Mouse (Mus musculus) lung, embryonic 16.5 days (tissue): ENCODE measurements at regions not wholly inside any gene's neighbourhood (a gene's known extent, or its start where the extent isn't known, plus 50 kb on each side); places are given as distances from the start of the nearest gene placed in this dataset.

ENCODE experiments used
- ATAC-seq: fragments of 200-750 bp; cut with Nextera tagmentation; 2 replicates; pipeline ENCODE4 v1.8.0; 2017; ENCODE audit warnings: low read depth, mild to moderate bottlenecking, moderate library complexity
- H3K27ac ChIP-seq: fragments of 300-500 bp; sonication (generic); 2 replicates; pipeline ENCODE4 v1.5.1; 2014; ENCODE audit warnings: mild to moderate bottlenecking, control low read depth, low read length
- H3K27me3 ChIP-seq: fragments of 300-500 bp; sonication (generic); 2 replicates; pipeline ENCODE4 v1.6.1; 2014; ENCODE audit warnings: low read depth, low read length, mixed read lengths; ENCODE audit not compliant: control insufficient read depth, insufficient read depth
- H3K36me3 ChIP-seq: fragments of 300-500 bp; sonication (generic); 2 replicates; pipeline ENCODE4 v1.6.1; 2014; ENCODE audit warnings: low read length; ENCODE audit not compliant: control insufficient read depth, insufficient read depth
- H3K4me1 ChIP-seq: fragments of 300-500 bp; sonication (generic); replicated peaks from 2 replicates; pipeline ENCODE4 v1.6.1; 2014; ENCODE audit warnings: low read length, mixed read lengths; ENCODE audit not compliant: control insufficient read depth, insufficient read depth
- H3K4me2 ChIP-seq: fragments of 300-500 bp; sonication (generic); 2 replicates; pipeline ENCODE4 v1.6.1; 2014; ENCODE audit warnings: low read depth, low read length, control low read depth
- H3K4me3 ChIP-seq: fragments of 300-500 bp; sonication (generic); 2 replicates; pipeline ENCODE4 v1.5.1; 2014; ENCODE audit warnings: mild to moderate bottlenecking, low read length, control low read depth
- H3K9ac ChIP-seq: fragments of 300-500 bp; sonication (generic); 2 replicates; pipeline ENCODE4 v1.6.1; 2014; ENCODE audit warnings: low read length, control low read depth
- H3K9me3 ChIP-seq: fragments of 300-500 bp; sonication (generic); 2 replicates; pipeline ENCODE4 v1.6.1; 2016; ENCODE audit warnings: low read length; ENCODE audit not compliant: control insufficient read depth
- WGBS: fragments of 180-500 bp; shearing (Covaris S2); extraction: QIAGEN DNeasy Blood & Tissue Kit; methylation state at CpG from one replicate; pipeline ENCODE4 v1.1.7; 2014; 5-methylcytosine and 5-hydroxymethylcytosine counted together

DNA sequence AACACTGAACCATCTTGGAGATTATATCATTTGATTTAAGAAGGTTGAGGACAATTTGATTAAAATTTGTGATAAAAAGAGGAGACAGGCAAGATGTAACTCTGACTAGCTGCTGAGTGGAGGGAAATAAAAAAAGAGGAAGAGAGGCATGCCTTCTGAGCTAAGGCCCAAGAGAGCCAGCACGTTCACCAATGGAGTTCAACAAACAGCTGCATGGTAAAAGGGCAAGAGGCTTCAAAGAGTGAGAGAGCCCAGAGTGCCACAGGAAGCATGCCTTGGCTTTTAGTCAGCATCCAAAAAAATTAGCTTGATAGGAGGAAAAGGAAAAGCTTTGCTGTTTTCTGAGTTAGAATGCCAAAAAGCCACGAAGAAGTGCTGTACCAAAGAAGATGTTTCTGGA, 103.0 kb upstream of the Zbtb20 start:
- no peak overlapping the region for H3K9ac ChIP-seq
- H3K9me3 ChIP-seq = no peaks in the 10 kb centered on the region
- H3K4me3 ChIP-seq = no peak overlapping the region
- no peak overlapping the region for H3K4me2 ChIP-seq
- no peak overlapping the region for H3K27ac ChIP-seq
- 31% methylated on average over 2 of the region's 2 CpGs for WGBS
- H3K4me1 ChIP-seq = no peaks in the 10 kb centered on the region
- no peak for ATAC-seq
- H3K27me3 ChIP-seq = no peaks in the 10 kb centered on the region
- H3K36me3 ChIP-seq = no peaks in the 10 kb centered on the region

DNA sequence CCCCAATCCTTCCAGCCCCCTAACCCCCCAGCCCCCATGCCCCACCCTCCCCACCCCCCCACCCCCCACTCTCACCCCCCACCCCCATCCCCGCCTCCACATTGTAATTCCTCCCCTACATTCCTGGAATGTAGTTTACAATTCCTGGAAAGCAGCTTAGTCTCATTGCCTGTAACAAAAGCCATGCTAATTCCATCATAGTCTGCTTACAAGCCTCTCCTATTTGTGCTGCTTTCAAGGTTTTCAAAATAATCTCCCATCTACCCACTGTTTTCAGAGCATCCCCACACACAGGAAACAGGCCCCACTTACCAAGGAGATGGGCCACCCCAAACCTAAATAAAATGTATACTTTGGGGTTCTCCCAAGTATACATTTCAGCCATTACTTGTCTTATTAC, 105.5 kb upstream of the Zbtb20 start:
- H3K9me3 ChIP-seq = no peaks in the 10 kb centered on the region
- H3K9ac ChIP-seq = no peak overlapping the region
- no peaks in the 10 kb centered on the region for H3K36me3 ChIP-seq
- no peak for ATAC-seq
- H3K27ac ChIP-seq = no peak overlapping the region
- H3K4me2 ChIP-seq = no peak overlapping the region
- H3K27me3 ChIP-seq = no peaks in the 10 kb centered on the region
- H3K4me3 ChIP-seq = no peak overlapping the region
- 67% methylated on average over 1 of the region's 1 CpGs for WGBS
- H3K4me1 ChIP-seq = no peaks in the 10 kb centered on the region

GRCm38 (mm10) chr16:42748681-42749080, 127.0 kb upstream of the Zbtb20 start:
- H3K4me2 ChIP-seq = no peak overlapping the region
- no peaks in the 10 kb centered on the region for H3K36me3 ChIP-seq
- ATAC-seq = no peak
- no peaks in the 10 kb centered on the region for H3K9me3 ChIP-seq
- H3K27ac ChIP-seq = no peak overlapping the region
- H3K4me1 ChIP-seq = no peaks in the 10 kb centered on the region
- no peak overlapping the region for H3K4me3 ChIP-seq
- H3K27me3 ChIP-seq = no peaks in the 10 kb centered on the region
- no peak overlapping the region for H3K9ac ChIP-seq
- 87% methylated on average over 5 of the region's 5 CpGs for whole genome bisulfite sequencing

DNA sequence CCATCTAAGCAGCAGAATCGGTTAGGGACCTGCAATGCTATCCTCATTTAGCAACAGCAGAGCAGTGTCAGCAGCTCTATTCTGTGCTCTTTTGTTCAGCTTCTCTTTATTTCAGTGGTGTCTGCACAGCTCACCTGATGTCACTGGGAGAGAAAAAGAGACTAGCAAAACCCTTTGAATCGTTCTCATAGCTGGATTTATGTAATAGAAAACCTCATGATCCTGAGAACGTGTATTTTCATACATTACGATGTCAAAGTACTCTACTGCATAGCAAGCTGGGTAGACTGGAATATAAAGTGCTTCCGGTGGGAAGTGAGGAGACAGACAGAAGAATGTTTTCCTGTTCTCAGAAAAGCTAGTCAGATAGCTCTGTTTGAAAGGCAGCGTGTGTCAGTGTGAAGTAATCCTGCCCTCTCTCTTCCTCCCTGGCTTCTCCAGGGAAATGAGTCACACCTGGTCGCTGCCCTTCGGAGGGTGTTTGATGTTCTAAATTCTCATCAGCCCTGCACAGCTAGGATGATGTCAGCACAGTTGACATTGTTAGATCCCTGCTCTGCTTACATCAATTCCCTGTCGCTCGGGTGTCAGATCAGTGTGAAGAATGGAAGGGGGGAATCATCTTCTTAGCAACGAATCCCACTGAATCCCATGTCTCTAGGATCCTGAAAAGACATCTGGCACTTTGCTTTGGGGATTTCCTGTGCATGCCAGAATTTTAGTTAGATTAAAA, 129.6 kb upstream of the Zbtb20 start:
- no peak for ATAC-seq
- Histone ChIP-seq H3K9ac (no peak overlapping the region; the same call in 1 of the 2 replicates), H3K27ac (no peak overlapping the region), H3K4me1 (no peaks in the 10 kb centered on the region), H3K4me2 (0 out of 2 replicates have a peak overlapping the region, but pooled peaks have one; percentile 12), H3K36me3 (no peaks in the 10 kb centered on the region), H3K9me3 (no peaks in the 10 kb centered on the region), H3K4me3 (no peak overlapping the region), H3K27me3 (no peaks in the 10 kb centered on the region)
- WGBS = 25% methylated on average over 11 of the region's 11 CpGs

- no peaks in the 10 kb centered on the region for H3K27me3 ChIP-seq
- H3K9ac ChIP-seq = no peak overlapping the region
- no peak overlapping the region for H3K4me3 ChIP-seq
- no peak overlapping the region for H3K4me2 ChIP-seq
- H3K27ac ChIP-seq = no peak overlapping the region
- no peaks in the 10 kb centered on the region for H3K9me3 ChIP-seq
- H3K4me1 ChIP-seq = no peaks in the 10 kb centered on the region
- H3K36me3 ChIP-seq = no peaks in the 10 kb centered on the region
- WGBS = 93% methylated on average over 1 of the region's 1 CpGs
- ATAC-seq = no peak
These were observed 132.1 kb upstream of the Zbtb20 start for GRCm38 (mm10) chr16:42743538-42743937.

GRCm38 (mm10) chr16:42743120-42743519, 132.6 kb upstream of the Zbtb20 start:
- Histone ChIP-seq H3K4me3 (no peak overlapping the region), H3K9me3 (no peaks in the 10 kb centered on the region), H3K9ac (no peak overlapping the region), H3K27ac (no peak overlapping the region), H3K4me1 (no peaks in the 10 kb centered on the region), H3K27me3 (no peaks in the 10 kb centered on the region), H3K4me2 (no peak overlapping the region), H3K36me3 (no peaks in the 10 kb centered on the region)
- no peak for ATAC-seq
- 51% methylated on average over 2 of the region's 2 CpGs for WGBS

DNA sequence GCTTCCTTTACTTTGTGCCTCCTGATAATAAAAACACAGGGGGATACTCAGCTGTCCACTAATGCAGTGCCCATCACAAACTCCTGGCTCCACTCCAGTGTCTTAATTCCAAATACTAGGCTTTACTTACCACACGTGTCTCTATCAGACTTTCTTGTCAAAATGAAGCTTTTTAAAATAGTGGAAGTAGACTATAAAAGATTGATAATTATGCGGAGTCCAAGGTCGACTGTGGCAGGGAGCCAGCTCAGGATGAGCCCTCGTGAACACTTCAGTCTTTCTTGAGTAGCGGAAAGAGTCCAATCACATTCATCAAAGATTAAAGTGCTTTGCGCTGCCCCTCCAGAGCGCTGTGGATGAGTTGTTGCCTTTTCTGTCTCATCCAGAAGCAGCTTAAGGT, 147.9 kb upstream of the Zbtb20 start:
- Histone ChIP-seq H3K4me3 (no peak overlapping the region), H3K4me2 (no peak overlapping the region), H3K4me1 (no peaks in the 10 kb centered on the region), H3K9me3 (no peaks in the 10 kb centered on the region), H3K9ac (no peak overlapping the region), H3K27me3 (no peaks in the 10 kb centered on the region), H3K36me3 (no peaks in the 10 kb centered on the region), H3K27ac (no peak overlapping the region)
- WGBS = 62% methylated on average over 7 of the region's 7 CpGs
- ATAC-seq = no peak

GRCm38 (mm10) chr16:42719915-42720314, 155.8 kb upstream of the Zbtb20 start:
- ATAC-seq = no peak
- Histone ChIP-seq H3K4me1 (no peaks in the 10 kb centered on the region), H3K27ac (no peak overlapping the region), H3K36me3 (no peaks in the 10 kb centered on the region), H3K9ac (no peak overlapping the region), H3K9me3 (no peaks in the 10 kb centered on the region), H3K4me3 (no peak overlapping the region), H3K27me3 (no peaks in the 10 kb centered on the region), H3K4me2 (no peak overlapping the region)
- WGBS = 79% methylated on average over 3 of the region's 3 CpGs

- WGBS = 72% methylated on average over 7 of the region's 7 CpGs
- Histone ChIP-seq H3K9me3 (no peaks in the 10 kb centered on the region), H3K4me2 (no peak overlapping the region), H3K4me3 (no peak overlapping the region), H3K27ac (no peak overlapping the region), H3K27me3 (no peaks in the 10 kb centered on the region), H3K4me1 (no peaks in the 10 kb centered on the region), H3K9ac (no peak overlapping the region), H3K36me3 (no peaks in the 10 kb centered on the region)
- ATAC-seq = no peak
These were observed 157.2 kb upstream of the Zbtb20 start for GRCm38 (mm10) chr16:42718452-42718851.
